Mouse (Mus musculus): ENCODE results near the gene Hs6st3.

Hs6st3 gene

GRCm38 (mm10) chr14:119137906-119138785 is at the start of gene Hs6st3:
Hs6st3 (plus strand) TSS chr14:119138341.
- DNase-seq = peak; percentile 46

GRCm38 (mm10) chr14:119098851-119099569 is 39.1 kb upstream of the Hs6st3 start, which contains the start of gene Uggt2:
Uggt2 (minus strand) TSS chr14:119099430.
- peak; percentile 94 for DNase-seq

- DNase-seq = no peak
Measured at GRCm38 (mm10) chr14:119099570-119099891, 38.6 kb upstream of the Hs6st3 start.

- no peak for DNase-seq
Measured at GRCm38 (mm10) chr14:119107591-119107990, 30.6 kb upstream of the Hs6st3 start.

- DNase-seq = no peak
Measured at GRCm38 (mm10) chr14:119108776-119109301, 29.3 kb upstream of the Hs6st3 start.

GRCm38 (mm10) chr14:119109776-119110218 is 28.3 kb upstream of the Hs6st3 start:
- no peak for DNase-seq

GRCm38 (mm10) chr14:119112558-119112957 is 25.6 kb upstream of the Hs6st3 start:
- no peak for DNase-seq

GRCm38 (mm10) chr14:119123582-119123981 is 14.6 kb upstream of the Hs6st3 start:
- peak; percentile 39 for DNase-seq

- DNase-seq = peak; percentile 78
Measured at GRCm38 (mm10) chr14:119124061-119124460, 14.1 kb upstream of the Hs6st3 start.

GRCm38 (mm10) chr14:119125840-119126239 is 12.3 kb upstream of the Hs6st3 start:
- DNase-seq = peak; percentile 39

- no peak for DNase-seq
Measured at GRCm38 (mm10) chr14:119127330-119127729, 10.8 kb upstream of the Hs6st3 start.

- DNase-seq = peak; percentile 81
Measured at GRCm38 (mm10) chr14:119137512-119137905, 632 bp upstream of the Hs6st3 start.

GRCm38 (mm10) chr14:119138786-119139100 is 602 bp downstream of the Hs6st3 start:
- peak; percentile 19 for DNase-seq

GRCm38 (mm10) chr14:119139381-119139950 is 1.3 kb downstream of the Hs6st3 start:
- DNase-seq = no peak

GRCm38 (mm10) chr14:119153088-119153487 is 14.9 kb downstream of the Hs6st3 start:
- DNase-seq = no peak

- DNase-seq = no peak
Measured at GRCm38 (mm10) chr14:119193905-119194304, 55.8 kb downstream of the Hs6st3 start.

- no peak for DNase-seq
Measured at GRCm38 (mm10) chr14:119203508-119203907, 65.4 kb downstream of the Hs6st3 start.

- no peak for DNase-seq
Measured at GRCm38 (mm10) chr14:119215576-119216309, 77.6 kb downstream of the Hs6st3 start.

GRCm38 (mm10) chr14:119227709-119228338 is 89.7 kb downstream of the Hs6st3 start:
- DNase-seq = no peak

- no peak for DNase-seq
Measured at GRCm38 (mm10) chr14:119233598-119233997, 95.5 kb downstream of the Hs6st3 start.

GRCm38 (mm10) chr14:119247131-119247530 is 109.0 kb downstream of the Hs6st3 start:
- no peak for DNase-seq

- DNase-seq = no peak
Measured at GRCm38 (mm10) chr14:119248001-119248607, 110.0 kb downstream of the Hs6st3 start.
